Mouse (Mus musculus): ENCODE results near the gene Clk2. TPM values are rescaled to one million over a fixed set of nuclear protein-coding genes. Genes with fewer than 3 reads are reported as not detected.

Gene Clk2
- polyA plus RNA-seq (2012; rRNA removed) = 67.9 and 68.0 TPM in 2 replicates

- DNase-seq (ENCODE audit: low read depth) = no peak
These were observed at the start of gene Clk2 for GRCm38 (mm10) chr3:89164506-89165267. Clk2 (plus strand) TSS chr3:89164795.

DNA sequence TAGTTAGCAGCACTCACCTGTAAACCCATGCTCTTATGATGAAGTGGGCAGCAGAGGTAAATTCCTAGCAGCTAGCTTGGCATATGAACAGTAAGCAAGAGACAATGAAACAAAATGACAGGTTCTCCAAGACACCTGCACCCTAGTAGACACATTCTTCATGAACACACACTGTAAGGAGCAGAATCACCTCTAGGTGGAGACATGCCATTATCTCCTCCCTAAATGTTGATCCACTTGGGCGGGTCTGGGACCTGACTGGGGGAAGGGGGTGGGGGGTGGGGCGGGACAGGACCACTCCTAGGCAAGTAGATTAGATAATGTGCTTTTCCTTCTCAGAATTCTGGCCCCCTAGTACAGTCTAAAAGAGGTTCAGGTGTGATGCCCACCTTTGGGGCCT is 49.1 kb upstream of the Clk2 start:
- DNase-seq (ENCODE audit: low read depth) = no peak

- DNase-seq (ENCODE audit: low read depth) = no peak
These were observed 41.3 kb upstream of the Clk2 start for GRCm38 (mm10) chr3:89123313-89123712.

GRCm38 (mm10) chr3:89124241-89124640 is 40.4 kb upstream of the Clk2 start:
- DNase-seq (ENCODE audit: low read depth) = no peak

DNA sequence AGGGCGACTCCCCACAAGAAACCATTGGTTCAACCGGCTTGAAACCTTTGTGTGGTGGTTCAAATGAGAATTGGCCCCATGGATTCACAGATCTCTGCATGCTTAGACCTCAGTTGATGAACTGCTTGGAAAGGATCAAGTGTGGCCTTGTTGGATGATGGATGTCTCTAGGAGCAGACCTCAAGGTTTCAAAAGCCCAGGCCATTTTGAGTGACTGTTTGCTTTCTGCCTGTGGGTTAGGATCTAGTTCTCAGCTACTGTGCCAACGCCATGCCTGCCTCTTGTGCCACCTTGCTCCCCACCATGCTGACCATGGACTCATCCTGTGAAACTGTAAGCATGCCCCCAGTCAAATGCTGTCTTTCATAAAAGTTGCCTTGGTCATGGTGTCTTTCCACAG is 38.6 kb upstream of the Clk2 start:
- no peak for DNase-seq (ENCODE audit: low read depth)

DNA sequence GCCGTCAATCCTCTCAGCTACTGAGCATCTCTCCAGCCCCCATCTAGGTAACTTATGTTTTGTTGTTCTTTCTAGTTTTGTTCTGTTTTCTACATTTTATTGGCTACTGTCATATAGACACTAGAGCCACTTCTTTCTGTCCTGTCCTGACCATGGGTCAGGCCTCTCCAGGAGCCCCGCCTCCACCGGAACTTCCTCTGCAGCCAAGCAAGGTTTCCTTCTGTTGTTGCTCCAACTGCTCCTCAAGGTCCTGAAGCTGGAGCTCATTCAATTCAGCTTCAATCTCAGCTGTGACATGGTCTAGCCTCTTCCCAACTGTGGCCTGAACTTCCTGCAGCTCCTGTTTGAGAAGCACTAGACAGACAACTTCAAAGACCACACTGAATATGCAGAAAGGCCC is 34.7 kb upstream of the Clk2 start:
- DNase-seq (ENCODE audit: low read depth) = no peak

DNA sequence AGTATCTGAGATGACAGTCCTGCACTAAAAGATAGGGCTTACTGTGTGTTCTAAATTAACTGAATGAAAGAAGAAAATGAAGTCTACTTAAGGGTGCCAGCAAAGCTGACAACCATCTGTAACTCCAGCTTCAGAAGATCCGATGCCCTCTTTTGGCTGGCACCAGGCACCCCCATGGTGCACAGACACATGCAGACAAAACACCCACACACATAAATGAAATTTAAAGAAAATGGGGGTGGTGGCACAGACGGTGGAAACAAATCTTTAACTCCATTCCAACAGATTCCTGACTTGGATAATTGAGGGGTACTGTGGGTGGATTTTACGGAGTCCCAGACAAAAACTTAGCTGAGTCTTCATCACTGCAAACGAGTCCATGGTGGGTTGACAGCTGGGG is 32.8 kb upstream of the Clk2 start:
- no peak for DNase-seq (ENCODE audit: low read depth)

DNA sequence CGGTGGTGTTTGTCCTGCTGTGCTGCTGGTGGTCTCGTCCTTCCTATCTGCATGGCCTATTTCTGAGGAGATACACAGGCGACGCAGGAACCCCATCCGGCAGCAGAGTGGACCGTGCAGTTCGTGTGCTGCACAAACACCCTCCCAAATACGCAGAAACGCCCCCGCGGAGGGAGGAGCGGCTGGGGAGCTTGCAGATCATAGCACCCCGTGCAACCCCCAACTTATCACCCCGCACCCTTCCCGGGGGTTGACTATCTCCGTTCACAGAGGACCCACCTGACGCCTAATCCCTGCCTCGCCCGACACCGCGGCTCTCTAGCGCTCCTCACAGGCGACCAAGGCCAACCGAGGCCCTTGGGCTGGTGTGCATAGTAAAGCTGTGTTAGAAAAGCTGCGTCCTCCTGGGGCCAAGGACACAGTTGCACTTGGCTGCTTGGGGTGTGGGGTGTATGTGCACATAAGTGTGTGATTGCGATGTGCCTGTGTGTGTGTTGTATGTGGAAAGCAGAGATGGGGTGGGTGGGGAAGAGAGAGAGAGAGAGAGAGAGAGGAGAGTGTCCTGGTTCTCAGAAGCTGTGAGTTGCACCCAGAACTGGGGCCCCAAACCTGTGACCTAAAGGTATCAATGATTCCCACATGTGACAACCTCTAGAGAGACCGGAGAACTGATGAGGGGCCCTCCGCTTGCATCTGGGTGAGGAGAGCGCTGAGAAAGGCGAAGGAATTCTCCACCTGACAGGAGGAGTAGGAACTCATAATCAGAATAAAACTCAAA is 32.1 kb upstream of the Clk2 start:
- no peak for DNase-seq (ENCODE audit: low read depth)

DNA sequence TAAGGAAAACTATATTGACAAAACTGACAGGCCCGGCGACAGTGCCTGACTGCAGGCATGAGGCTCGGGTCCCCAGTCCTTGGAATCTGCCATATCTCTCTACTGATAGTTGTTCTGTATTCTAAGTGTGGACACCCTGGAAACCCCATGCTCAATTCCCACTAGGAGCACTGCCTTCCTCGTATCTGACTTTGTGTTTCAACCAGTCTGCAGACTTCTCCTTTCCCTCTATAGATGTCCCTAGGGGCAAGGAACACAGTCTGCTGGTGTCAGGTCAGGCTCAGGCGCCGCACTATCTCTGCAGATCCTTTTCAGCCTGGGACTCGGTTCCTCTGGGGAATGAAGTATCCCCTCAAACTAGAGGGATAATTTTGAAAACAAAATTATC is 31.5 kb upstream of the Clk2 start:
- DNase-seq (ENCODE audit: low read depth) = no peak

DNA sequence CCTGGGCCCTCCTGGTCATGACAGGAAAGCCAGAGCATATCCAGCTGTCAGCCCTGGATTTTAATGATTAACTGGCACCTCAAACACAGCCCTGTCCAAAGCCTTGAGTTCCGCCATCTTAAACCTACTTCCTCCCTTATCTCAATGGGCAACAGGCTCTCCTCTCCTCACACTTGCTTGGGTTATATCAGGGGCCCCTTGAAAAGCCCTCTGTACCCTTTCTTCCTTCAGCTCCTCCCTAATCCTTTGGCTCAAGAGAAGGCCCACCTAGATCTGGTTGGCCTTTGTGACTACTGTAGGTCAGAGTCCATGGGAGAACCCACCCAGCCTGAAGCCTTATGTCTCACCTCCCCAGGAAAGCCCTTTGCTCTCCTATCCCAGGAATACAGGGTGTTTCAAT is 30.8 kb upstream of the Clk2 start:
- no peak for DNase-seq (ENCODE audit: low read depth)

GRCm38 (mm10) chr3:89135958-89136357 is 28.6 kb upstream of the Clk2 start, which contains the start of gene Pklr:
Pklr (plus strand) TSS chr3:89136142.
- no peak for DNase-seq (ENCODE audit: low read depth)

DNA sequence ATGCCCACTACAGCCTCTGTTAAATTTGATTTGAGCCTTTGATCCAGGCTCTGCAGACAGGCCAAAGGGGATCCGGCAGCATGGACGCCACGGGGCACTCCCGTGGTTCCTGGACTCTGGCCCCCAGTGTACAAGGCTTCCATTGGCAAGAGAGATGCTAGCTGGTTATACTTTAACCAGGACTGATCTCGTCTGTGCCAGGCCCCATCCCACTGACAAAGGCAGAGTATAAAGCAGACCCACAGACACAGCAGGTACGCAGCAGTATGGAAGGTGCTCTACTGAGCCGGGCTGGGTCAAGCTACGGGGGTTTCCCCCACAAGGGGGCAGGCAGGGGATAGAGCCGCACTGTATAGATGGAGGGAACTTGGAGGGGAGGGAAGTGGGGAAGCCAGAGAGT is 28.2 kb upstream of the Clk2 start:
- no peak for DNase-seq (ENCODE audit: low read depth)

DNA sequence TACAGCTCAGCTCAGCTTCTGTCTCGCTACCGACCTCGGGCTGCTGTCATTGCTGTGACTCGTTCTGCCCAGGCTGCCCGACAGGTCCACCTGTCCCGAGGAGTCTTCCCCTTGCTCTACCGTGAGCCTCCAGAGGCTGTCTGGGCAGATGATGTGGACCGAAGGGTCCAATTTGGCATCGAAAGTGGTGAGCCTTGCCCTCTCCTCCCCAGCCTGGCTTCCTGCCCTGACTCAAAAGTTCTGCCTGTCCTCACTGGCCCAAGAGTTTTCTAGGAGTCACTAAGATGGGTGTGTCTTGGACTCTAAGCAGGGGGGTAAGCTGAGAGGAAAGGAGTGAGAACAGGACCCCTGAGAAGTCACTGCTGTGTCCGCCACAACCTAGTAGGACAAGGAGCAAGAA is 19.8 kb upstream of the Clk2 start:
- no peak for DNase-seq (ENCODE audit: low read depth)

DNA sequence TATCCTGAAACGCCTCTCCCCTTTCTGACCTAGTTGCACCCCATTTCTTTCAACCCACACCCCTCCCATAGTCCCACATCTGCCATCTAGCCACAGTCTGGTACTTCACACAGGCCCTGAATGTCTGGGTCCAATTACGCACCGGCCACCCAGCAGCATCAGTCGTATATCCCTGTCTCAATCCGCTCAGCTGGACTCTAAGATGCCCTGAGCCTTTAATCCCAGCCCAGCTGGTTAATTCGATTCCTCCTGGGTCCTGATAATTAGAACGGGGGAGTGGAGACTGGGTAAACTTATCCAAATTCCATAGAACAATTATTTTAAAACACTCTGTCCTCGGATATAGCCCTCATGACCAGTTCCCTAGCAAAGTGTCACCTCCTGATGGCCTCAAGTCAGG is 19.0 kb upstream of the Clk2 start:
- DNase-seq (ENCODE audit: low read depth) = no peak

- no peak for DNase-seq (ENCODE audit: low read depth)
These were observed 17.3 kb upstream of the Clk2 start for GRCm38 (mm10) chr3:89147101-89147978.

DNA sequence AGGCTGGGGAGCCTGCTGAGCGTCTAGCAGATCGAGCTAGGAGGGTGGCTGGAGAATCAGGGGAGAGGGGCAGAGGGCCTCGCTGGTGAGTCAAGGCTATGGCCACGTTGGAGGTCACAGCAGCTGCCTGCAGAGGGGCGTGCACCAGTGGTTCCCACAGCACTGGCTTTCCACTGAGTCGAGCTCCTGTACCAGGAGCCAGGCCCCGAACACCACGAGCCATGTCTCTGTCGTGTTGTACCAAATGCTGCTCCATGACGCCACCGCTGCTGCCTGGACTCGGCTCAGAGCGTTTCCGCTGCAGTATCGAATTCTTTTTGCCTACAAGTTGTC is 16.6 kb upstream of the Clk2 start:
- DNase-seq (ENCODE audit: low read depth) = no peak

- no peak for DNase-seq (ENCODE audit: low read depth)
These were observed 16.0 kb upstream of the Clk2 start for GRCm38 (mm10) chr3:89148567-89148966.

DNA sequence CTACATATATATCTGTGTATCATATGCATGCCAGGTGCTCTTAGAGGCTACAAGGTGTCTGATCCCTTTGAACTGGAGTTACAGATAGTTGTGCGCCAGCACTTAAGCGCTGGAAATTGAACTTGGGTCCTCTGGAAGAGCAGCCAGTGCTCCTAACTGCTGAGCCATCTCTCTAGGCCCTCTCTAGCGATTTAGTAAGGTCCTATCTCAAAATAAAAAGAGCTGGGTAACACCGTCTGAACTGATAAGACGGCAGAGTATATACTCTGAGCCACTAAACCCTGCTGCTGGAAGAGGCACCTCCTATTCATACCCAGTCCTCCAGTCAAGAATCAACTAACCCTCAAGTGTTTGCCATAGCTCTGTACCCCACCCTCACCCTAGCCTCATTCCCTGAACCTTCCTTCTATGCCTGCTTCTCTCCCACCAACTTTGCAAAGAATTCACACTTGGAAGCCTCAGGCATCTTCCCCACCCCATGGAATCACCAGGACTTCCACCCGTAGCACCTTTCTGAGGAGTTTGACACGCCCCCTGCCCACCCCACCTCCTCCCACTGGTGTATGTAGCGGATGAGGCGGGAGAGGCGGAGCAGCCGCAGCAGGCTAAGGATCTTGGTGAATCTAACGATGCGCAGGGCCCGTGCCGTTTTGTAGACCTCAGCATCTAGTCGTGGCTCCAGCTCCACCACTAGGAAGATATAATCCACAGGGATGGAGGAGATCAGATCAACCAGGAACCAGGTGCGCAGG is 12.3 kb upstream of the Clk2 start:
- no peak for DNase-seq (ENCODE audit: low read depth)

- no peak for DNase-seq (ENCODE audit: low read depth)
These were observed 7.6 kb upstream of the Clk2 start for GRCm38 (mm10) chr3:89156951-89157350.

- no peak for DNase-seq (ENCODE audit: low read depth)
These were observed 5.9 kb upstream of the Clk2 start for GRCm38 (mm10) chr3:89158651-89159050.

DNA sequence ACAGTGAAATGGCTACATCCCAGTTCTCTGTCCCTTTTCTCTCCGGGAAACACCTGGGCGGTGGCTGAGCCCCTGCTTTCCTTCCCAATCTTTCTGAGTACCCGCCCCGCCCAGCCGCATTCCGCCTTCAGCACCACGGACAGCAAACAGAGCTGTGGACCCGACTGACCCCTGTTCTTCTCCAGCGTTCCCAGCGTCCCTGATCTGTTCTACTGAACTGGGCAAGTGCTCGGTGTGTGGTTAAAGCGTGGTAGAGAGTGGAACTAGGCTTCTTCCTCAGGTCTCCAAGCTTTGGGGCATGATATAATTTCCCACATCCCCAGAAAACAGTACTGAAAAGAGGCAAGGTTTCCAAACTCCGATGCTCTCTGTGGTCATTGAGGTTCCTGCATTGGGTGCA is 5.4 kb upstream of the Clk2 start:
- DNase-seq (ENCODE audit: low read depth) = no peak
